Mouse (Mus musculus): ENCODE measurements around the gene Acbd6.

DNA sequence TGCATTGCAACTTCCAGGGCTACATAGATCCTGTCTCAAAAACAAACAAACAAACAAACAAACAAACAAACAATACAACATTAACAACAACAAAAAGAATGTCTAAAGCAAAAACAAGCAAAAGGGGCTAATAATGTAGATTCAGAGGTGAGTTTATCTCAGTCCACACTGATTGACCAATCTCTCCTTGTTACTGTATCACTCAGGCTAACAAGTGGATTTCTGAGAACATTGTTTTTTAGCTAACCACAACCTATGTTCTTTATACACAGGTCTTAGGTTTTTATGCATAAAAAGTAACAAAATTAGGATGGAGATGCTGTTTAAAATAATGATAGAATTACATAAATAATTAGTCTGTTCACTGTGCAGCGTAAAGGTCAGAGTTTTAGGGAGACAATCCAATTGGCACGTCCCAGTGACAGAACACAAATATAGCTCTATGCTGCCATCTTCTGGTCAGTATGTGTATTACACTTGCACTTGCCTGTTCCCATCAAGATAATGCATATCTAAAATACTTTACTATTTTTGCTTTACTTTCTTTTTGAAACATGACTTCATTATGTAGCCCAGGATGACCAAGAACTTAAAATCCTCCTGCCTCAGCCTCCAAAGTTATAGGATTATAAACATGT is 20.8 kb upstream of the Acbd6 start:
- TF ChIP-seq ETS1 (IDR thresholded peaks at IDR 0.05; ENCODE audit: low read depth, low read length), result no peak
- TF ChIP-seq POLR2A (IDR thresholded peaks at IDR 0.05; ENCODE audit: control insufficient read depth in 1 of 2, insufficient read depth in 1 of 2, low read depth in 1 of 2, low read length in 2 of 2, poor library complexity in 1 of 2), result no peak
- TF ChIP-seq CTCF (IDR thresholded peaks at IDR 0.05 in 2 of 3, conservative IDR thresholded peaks at IDR 0.05 in 1 of 3; ENCODE audit: control insufficient read depth in 1 of 3, insufficient read depth in 1 of 3, low read depth in 2 of 3, low read length in 3 of 3, poor library complexity in 1 of 3, severe bottlenecking in 1 of 3), result peak; percentile 43 to 93 (median 87)
- TF ChIP-seq MEF2A (IDR thresholded peaks at IDR 0.05; ENCODE audit: extremely low read depth, insufficient replicate concordance, low read depth, low read length, poor library complexity, severe bottlenecking), result no peak
- no peak for TF ChIP-seq E2F4 (IDR thresholded peaks at IDR 0.05; ENCODE audit: borderline replicate concordance, low read depth, low read length)
- TF ChIP-seq SIN3A (IDR thresholded peaks at IDR 0.05; ENCODE audit: low read length), result no peak; the same call in 1 of the 2 replicates
- no peak for TF ChIP-seq TBP (IDR thresholded peaks at IDR 0.05; ENCODE audit: low read depth, low read length)
- TF ChIP-seq EP300 (IDR thresholded peaks at IDR 0.05; ENCODE audit: low read depth in 1 of 2, low read length in 2 of 2), result no peak
